In the genomic region with DNA sequence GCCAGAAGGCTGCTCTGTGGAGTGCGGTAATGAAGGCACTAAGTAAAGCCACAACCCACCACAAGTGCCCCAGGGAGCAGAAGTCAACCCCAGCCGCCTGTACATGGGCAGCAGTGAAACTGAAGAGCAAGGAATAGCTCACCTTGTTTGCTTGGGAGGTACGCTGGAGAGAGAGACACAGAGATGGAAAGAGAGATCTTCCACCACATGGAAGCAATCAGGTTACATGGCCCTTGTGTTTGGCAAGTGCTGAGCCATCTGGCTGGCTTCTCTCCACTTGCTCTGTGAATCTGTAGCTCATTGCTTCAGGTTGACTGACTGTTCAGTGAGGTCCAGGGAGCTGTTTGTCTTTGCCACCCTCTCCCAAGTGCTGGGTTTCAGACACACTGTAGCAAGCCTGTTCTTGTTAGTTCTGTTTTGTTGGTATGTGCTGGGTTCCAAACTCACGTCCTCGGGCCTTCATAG, we compare ENCODE assay signal across 17 mouse cellular contexts. TPM values are rescaled to one million over a fixed set of nuclear protein-coding genes. Genes with fewer than 3 reads are reported as not detected.
DNase-seq lines count a peak whose midpoint lies in the region; ATAC-seq lines count a peak whose summit lies in the region.
"Had no signal": no experiment of that assay in that cellular context is flagged by ENCODE, and none has a peak within 500 bp of the region (broad histone marks: within the 10 kb centered on the region; RNA-seq: fewer than 3 reads in every experiment).

No protein-coding gene starts in this region.

- no peak overlapping the region for H3K4me2 ChIP-seq in hindbrain, embryonic 16.5 days (ENCODE audit: low read length)
- peak overlapping the region; percentile 83 for H3K4me2 ChIP-seq in liver, embryonic 12.5 days
- H3K4me2 ChIP-seq: kidney, embryonic 15.5 days; limb, embryonic 13.5 days had no signal

- H3K27ac ChIP-seq in hindbrain, embryonic 10.5 days = peak overlapping the region; percentile 77
- no peak overlapping the region for H3K27ac ChIP-seq in hindbrain, embryonic 16.5 days (ENCODE audit: low read depth, low read length)
- peak overlapping the region; percentile 93 for H3K27ac ChIP-seq in liver, embryonic 12.5 days
- H3K27ac ChIP-seq: kidney, embryonic 15.5 days; limb, embryonic 13.5 days; macrophage had no signal

- H3K36me3 ChIP-seq in hindbrain, embryonic 10.5 days = peaks cover 16% of the 10 kb centered on the region; the same call in 1 of the 2 replicates
- no peaks in the 10 kb centered on the region for H3K36me3 ChIP-seq in hindbrain, embryonic 16.5 days (ENCODE audit: control insufficient read depth, insufficient read depth, low read length)
- peaks cover 41% of the 10 kb centered on the region for H3K36me3 ChIP-seq in liver, embryonic 12.5 days
- H3K36me3 ChIP-seq: kidney, embryonic 15.5 days; limb, embryonic 13.5 days had no signal

- H3K27me3 ChIP-seq in hindbrain, embryonic 10.5 days (ENCODE audit: insufficient read depth, poor library complexity, severe bottlenecking) = peaks cover 77% of the 10 kb centered on the region
- H3K27me3 ChIP-seq in hindbrain, embryonic 16.5 days (replicated peaks; ENCODE audit: control insufficient read depth, insufficient read depth, low read length) = no peaks in the 10 kb centered on the region
- H3K27me3 ChIP-seq in liver, embryonic 12.5 days (replicated peaks) = peaks cover 33% of the 10 kb centered on the region; the same call in 1 of the 2 replicates

- ATAC-seq in hindbrain, embryonic 16.5 days = no peak
- ATAC-seq in liver, embryonic 12.5 days = no peak
- ATAC-seq: CD4-positive, CD25-positive, alpha-beta regulatory T cell, adult 4 months had no signal

- no peak for DNase-seq in hindbrain, embryonic 10.5 days (ENCODE audit: low spot score)
- peak; percentile 69 for DNase-seq in NIH3T3 (ENCODE audit: low read depth)
- peak; percentile 79 to 83 for DNase-seq in cerebellum, postnatal 14 days
- no peak for DNase-seq in urinary bladder, adult 2 months (ENCODE audit: low spot score)
- DNase-seq in layer of hippocampus, adult 8-10 months (ENCODE audit: low spot score in 2 of 2) = no peak
- DNase-seq in lung, adult 18-20 months = no peak
- DNase-seq: heart, adult 11 months; right cerebral cortex, postnatal 25 days had no signal

- WGBS in hindbrain, embryonic 10.5 days = 74% methylated on average over 5 of the region's 5 CpGs
- 75% methylated on average over 5 of the region's 5 CpGs for WGBS in hindbrain, embryonic 16.5 days
- 62% methylated on average over 5 of the region's 5 CpGs for WGBS in liver, embryonic 12.5 days (ENCODE audit: insufficient replicate concordance)

- H3K9me3 ChIP-seq in hindbrain, embryonic 10.5 days = no peaks in the 10 kb centered on the region
- H3K9me3 ChIP-seq in hindbrain, embryonic 16.5 days (ENCODE audit: control insufficient read depth, low read length) = no peaks in the 10 kb centered on the region
- no peaks in the 10 kb centered on the region for H3K9me3 ChIP-seq in liver, embryonic 12.5 days (replicated peaks)
- H3K9me3 ChIP-seq: kidney, embryonic 15.5 days; limb, embryonic 13.5 days had no signal

- no peak overlapping the region for H3K4me3 ChIP-seq in hindbrain, embryonic 10.5 days
- no peak overlapping the region for H3K4me3 ChIP-seq in hindbrain, embryonic 16.5 days (ENCODE audit: low read length)
- peak overlapping the region; percentile 64 for H3K4me3 ChIP-seq in liver, embryonic 12.5 days
- H3K4me3 ChIP-seq: kidney, embryonic 15.5 days; limb, embryonic 13.5 days had no signal

- H3K9ac ChIP-seq in hindbrain, embryonic 16.5 days (ENCODE audit: low read depth, low read length) = no peak overlapping the region
- H3K9ac ChIP-seq in liver, embryonic 12.5 days = peak overlapping the region; percentile 74
- H3K9ac ChIP-seq: kidney, embryonic 15.5 days; limb, embryonic 13.5 days had no signal

- peaks cover 52% of the 10 kb centered on the region for H3K4me1 ChIP-seq in hindbrain, embryonic 10.5 days (replicated peaks)
- H3K4me1 ChIP-seq in hindbrain, embryonic 16.5 days (ENCODE audit: control insufficient read depth, insufficient read depth, low read depth, low read length) = peaks cover 8% of the 10 kb centered on the region
- peaks cover 57% of the 10 kb centered on the region for H3K4me1 ChIP-seq in liver, embryonic 12.5 days

RNA-seq across cellular contexts. Expression of a gene that starts 2.8 kb away (rescaled TPM):
- 7.2 and 11.2 TPM in 2 replicates for polyA plus RNA-seq in hindbrain, embryonic 10.5 days (2016; fragmentation: Nextera tagmentation; extraction: Ambion mirVana)
- 7.5 and 7.6 TPM in 2 replicates for polyA plus RNA-seq in hindbrain, embryonic 16.5 days (2015; fragmentation: Nextera tagmentation; extraction: Ambion mirVana)
- polyA plus RNA-seq in liver, embryonic 12.5 days (2016; fragmentation: Nextera tagmentation; extraction: Ambion mirVana) = 61.4 and 61.6 TPM in 2 replicates
- polyA plus RNA-seq in urinary bladder, adult 2 months (2012; rRNA removed) = 7.7 and 18.0 TPM in 2 replicates
- 10 to 100 TPM in 2 of 4 experiments, 1 to 10 TPM in 2; 9.2 to 12.3 (median 10.2) TPM for total RNA-seq in layer of hippocampus, adult 8-10 months (2022)
- total RNA-seq: monocyte, adult 5-6 weeks; neutrophil, adult 5-6 weeks had no signal

RNA-seq across cellular contexts. Expression of a gene that starts 3.3 kb away (rescaled TPM):
- polyA plus RNA-seq in hindbrain, embryonic 10.5 days (2016; fragmentation: Nextera tagmentation; extraction: Ambion mirVana) = 3.3 and 3.9 TPM in 2 replicates
- 8.1 and 8.5 TPM in 2 replicates for polyA plus RNA-seq in hindbrain, embryonic 16.5 days (2015; fragmentation: Nextera tagmentation; extraction: Ambion mirVana)
- polyA plus RNA-seq in liver, embryonic 12.5 days (2016; fragmentation: Nextera tagmentation; extraction: Ambion mirVana) = 6.9 and 7.2 TPM in 2 replicates
- 9.5 and 9.9 TPM in 2 replicates for polyA plus RNA-seq in urinary bladder, adult 2 months (2012; rRNA removed)
- total RNA-seq in layer of hippocampus, adult 8-10 months (2022) = 1 to 10 TPM; 3.3 to 6.4 (median 4.1) TPM
- total RNA-seq: neutrophil, adult 5-6 weeks had no signal

RNA-seq across cellular contexts. Expression of a gene that starts 12.2 kb away (rescaled TPM):
- polyA plus RNA-seq in hindbrain, embryonic 10.5 days (2016; fragmentation: Nextera tagmentation; extraction: Ambion mirVana) = 55.6 and 60.9 TPM in 2 replicates
- 31.7 and 32.8 TPM in 2 replicates for polyA plus RNA-seq in hindbrain, embryonic 16.5 days (2015; fragmentation: Nextera tagmentation; extraction: Ambion mirVana)
- 46.0 and 46.7 TPM in 2 replicates for polyA plus RNA-seq in liver, embryonic 12.5 days (2016; fragmentation: Nextera tagmentation; extraction: Ambion mirVana)
- 41.8 and 45.6 TPM in 2 replicates for polyA plus RNA-seq in urinary bladder, adult 2 months (2012; rRNA removed)
- total RNA-seq in layer of hippocampus, adult 8-10 months (2022) = 10 to 100 TPM; 20.4 to 27.1 (median 23.3) TPM

RNA-seq across cellular contexts. Expression of a gene that starts 15.7 kb away (rescaled TPM):
- polyA plus RNA-seq in hindbrain, embryonic 10.5 days (2016; fragmentation: Nextera tagmentation; extraction: Ambion mirVana) = 0.45 and 1.3 TPM in 2 replicates
- 1.1 and 1.8 TPM in 2 replicates for polyA plus RNA-seq in hindbrain, embryonic 16.5 days (2015; fragmentation: Nextera tagmentation; extraction: Ambion mirVana)
- polyA plus RNA-seq in liver, embryonic 12.5 days (2016; fragmentation: Nextera tagmentation; extraction: Ambion mirVana) = 2.4 and 2.9 TPM in 2 replicates
- 57.9 and 65.7 TPM in 2 replicates for polyA plus RNA-seq in urinary bladder, adult 2 months (2012; rRNA removed)
- 1 to 10 TPM; 5.8 to 7.4 (median 6.7) TPM for total RNA-seq in layer of hippocampus, adult 8-10 months (2022)
- total RNA-seq: monocyte, adult 5-6 weeks; neutrophil, adult 5-6 weeks had no signal
- polyA plus RNA-seq: CD4-positive, CD25-positive, alpha-beta regulatory T cell, adult 4 months had no signal

RNA-seq across cellular contexts. Expression of a gene that starts 23.7 kb away (rescaled TPM):
- polyA plus RNA-seq in hindbrain, embryonic 10.5 days (2016; fragmentation: Nextera tagmentation; extraction: Ambion mirVana) = 0.22 and 0.44 TPM in 2 replicates
- polyA plus RNA-seq in hindbrain, embryonic 16.5 days (2015; fragmentation: Nextera tagmentation; extraction: Ambion mirVana) = 9.3 and 11.0 TPM in 2 replicates
- 0.06 and 0.10 TPM in 2 replicates for polyA plus RNA-seq in liver, embryonic 12.5 days (2016; fragmentation: Nextera tagmentation; extraction: Ambion mirVana)
- 4.5 and 6.4 TPM in 2 replicates for polyA plus RNA-seq in urinary bladder, adult 2 months (2012; rRNA removed)
- 10 to 100 TPM; 18.0 to 36.4 (median 30.4) TPM for total RNA-seq in layer of hippocampus, adult 8-10 months (2022)
- total RNA-seq: hematopoietic stem cell, adult 5-6 weeks; monocyte, adult 5-6 weeks; neutrophil, adult 5-6 weeks had no signal
- polyA plus RNA-seq: CD4-positive, CD25-positive, alpha-beta regulatory T cell, adult 4 months; macrophage had no signal

Comparison
In these comparisons a context has a peak if more than half of its experiments do, and no peak if none do; other contexts are left out.
1. DNase-seq: peak in NIH3T3 (single experiment) and cerebellum, postnatal 14 days (2 of 2); none in hindbrain, embryonic 10.5 days (single experiment), urinary bladder, adult 2 months (single experiment), layer of hippocampus, adult 8-10 months (0 of 2) and lung, adult 18-20 months (0 of 2).